Mouse (Mus musculus) kidney, adult 2 months (tissue): Measurements from ENCODE around the gene Evx2.

Experiments used
- CTCF ChIP-seq: fragments of 200-500 bp; conservative IDR thresholded peaks from 2 replicates; pipeline ENCODE4 v1.5.1; 2011; ENCODE audit warnings: low read depth, mild to moderate bottlenecking, control low read depth, low read length, moderate library complexity, mixed read lengths; ENCODE audit not compliant: insufficient read depth, insufficient read length
- POLR2A ChIP-seq: fragments of 200-500 bp; IDR thresholded peaks from one replicate; pipeline ENCODE4 v1.6.1; 2011; ENCODE audit warnings: low read depth, low read length, control low read depth

DNA sequence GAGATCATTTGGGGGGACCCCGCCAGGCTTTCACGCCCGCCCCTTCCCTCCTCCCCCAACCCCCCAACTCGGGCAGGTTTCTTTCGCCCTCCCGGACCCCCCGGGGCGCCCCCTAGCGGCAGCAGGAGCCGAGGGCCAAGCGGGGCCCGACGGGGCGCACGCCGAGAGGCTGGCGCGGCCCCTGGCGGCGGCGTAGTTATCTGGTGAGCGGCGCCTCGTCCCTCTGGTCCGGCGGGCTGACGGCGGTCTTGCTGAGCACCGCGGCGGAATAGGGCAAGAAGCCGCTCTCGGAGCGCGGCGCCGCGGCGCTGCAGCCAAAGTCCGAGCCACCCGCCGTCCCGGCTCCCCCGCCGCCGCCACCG, 4.0 kb downstream of the Evx2 start:
- TF ChIP-seq CTCF (no peak), POLR2A (no peak)
